Mouse (Mus musculus): Measurements from ENCODE around the gene Gm906. TPM values are rescaled to one million over a fixed set of nuclear protein-coding genes. Genes with fewer than 3 reads are reported as not detected.
"Not testable (repeated sequence)": the region's sequence is repeated elsewhere in the genome, so short reads cannot be mapped to it uniquely, and the experiment has no call there.

Gene Gm906
- polyA plus RNA-seq (2014; fragmentation: Nextera tagmentation; extraction: Ambion mirVana): not detected in 2 replicates

DNA sequence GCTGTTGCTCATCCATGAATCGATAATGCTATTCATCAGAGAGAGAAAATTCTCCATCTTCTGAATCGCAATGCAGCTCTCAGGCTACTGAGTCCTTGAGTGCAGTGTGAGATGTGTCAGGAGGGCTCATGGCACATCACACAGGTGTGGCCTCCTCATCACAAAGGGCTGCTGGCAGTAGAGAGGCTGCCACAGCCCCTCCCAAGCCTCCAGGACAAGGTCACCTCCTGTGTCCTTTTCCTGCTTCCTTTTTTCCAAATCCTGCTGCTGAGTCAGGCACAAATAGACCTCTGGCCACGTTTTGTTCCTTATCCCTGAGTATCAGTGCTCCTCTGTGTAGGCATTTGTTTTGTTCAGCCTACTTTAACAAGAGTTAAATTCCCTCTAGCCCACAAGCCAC is at the start of gene Gm906:
Gm906 (minus strand) TSS at position 101 of the 400 bp plus-strand sequence.
- not testable (repeated sequence) for ATAC-seq (replicated peaks; ENCODE audit: insufficient number of reproducible peaks, low FRiP score, low TSS enrichment, low read depth); H3K4me2 ChIP-seq (ENCODE audit: low read depth, low read length); H3K4me3 ChIP-seq (ENCODE audit: low read depth, low read length); H3K27me3 ChIP-seq (ENCODE audit: control insufficient read depth, insufficient read depth, low read length); H3K4me1 ChIP-seq (ENCODE audit: control insufficient read depth, insufficient read depth, low read length); H3K36me3 ChIP-seq (replicated peaks; ENCODE audit: control insufficient read depth, insufficient read depth, low read depth, low read length); H3K9ac ChIP-seq (replicated peaks; ENCODE audit: low read length); H3K27ac ChIP-seq (replicated peaks; ENCODE audit: low read depth, low read length); DNase-seq (ENCODE audit: low spot score); H3K9me3 ChIP-seq (replicated peaks; ENCODE audit: control insufficient read depth, low read length)
- WGBS: 61% methylated on average over 2 of the region's 3 CpGs

DNA sequence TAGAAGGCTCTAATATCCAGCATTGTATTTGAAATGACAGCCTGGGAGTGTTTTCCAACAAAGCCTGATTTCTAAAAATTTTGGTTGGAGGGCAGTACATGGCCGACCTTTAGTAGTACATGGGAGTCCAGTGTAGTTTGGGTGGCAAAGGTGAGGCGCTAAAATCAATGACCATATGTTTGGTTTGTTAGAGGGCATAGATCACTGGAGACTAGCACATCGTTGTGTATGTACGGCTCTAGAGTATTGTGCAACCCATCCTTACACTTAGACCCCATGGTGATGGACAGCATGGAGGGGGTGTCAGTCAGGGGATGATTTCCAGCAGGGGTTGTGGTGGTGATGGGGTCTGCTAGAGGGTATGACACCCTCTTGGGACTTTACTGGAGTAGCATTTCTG is 33.2 kb upstream of the Gm906 start:
- not testable (repeated sequence) for ATAC-seq (replicated peaks; ENCODE audit: insufficient number of reproducible peaks, low FRiP score, low TSS enrichment, low read depth); H3K4me2 ChIP-seq (ENCODE audit: low read depth, low read length); H3K36me3 ChIP-seq (replicated peaks; ENCODE audit: control insufficient read depth, insufficient read depth, low read depth, low read length); DNase-seq (ENCODE audit: low spot score); H3K9ac ChIP-seq (replicated peaks; ENCODE audit: low read length); H3K4me1 ChIP-seq (ENCODE audit: control insufficient read depth, insufficient read depth, low read length); H3K4me3 ChIP-seq (ENCODE audit: low read depth, low read length); H3K9me3 ChIP-seq (replicated peaks; ENCODE audit: control insufficient read depth, low read length); H3K27me3 ChIP-seq (ENCODE audit: control insufficient read depth, insufficient read depth, low read length); H3K27ac ChIP-seq (replicated peaks; ENCODE audit: low read depth, low read length)
- 91% methylated on average over 1 of the region's 4 CpGs for whole genome bisulfite sequencing

DNA sequence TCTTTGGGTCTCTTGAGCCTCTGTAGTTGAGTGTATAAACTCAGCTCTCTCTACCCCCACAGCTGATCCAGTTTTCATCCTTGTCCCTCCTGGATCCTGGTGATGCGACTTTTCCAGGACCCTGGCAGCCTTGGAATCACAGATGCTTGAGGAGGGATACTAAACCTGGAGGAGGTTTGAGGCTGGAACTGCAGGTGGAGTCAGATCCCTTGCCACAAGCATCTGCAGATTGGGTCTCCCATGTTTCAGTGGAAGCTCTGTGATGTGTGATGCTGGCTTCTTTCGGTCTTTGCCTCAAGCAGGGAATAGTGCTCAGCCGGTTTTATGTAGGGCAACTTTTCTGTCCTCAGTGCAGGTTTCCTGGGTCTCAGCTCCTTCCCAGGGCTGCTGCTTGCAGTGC is 13.6 kb downstream of the Gm906 start:
- no peaks in the 10 kb centered on the region for H3K4me1 ChIP-seq (ENCODE audit: control insufficient read depth, insufficient read depth, low read length)
- no peak overlapping the region for H3K27ac ChIP-seq (replicated peaks; ENCODE audit: low read depth, low read length)
- ATAC-seq (replicated peaks; ENCODE audit: insufficient number of reproducible peaks, low FRiP score, low TSS enrichment, low read depth): no peak
- no peak for DNase-seq (ENCODE audit: low spot score)
- WGBS: 90% methylated on average over 3 of the region's 3 CpGs
- no peaks in the 10 kb centered on the region for H3K9me3 ChIP-seq (replicated peaks; ENCODE audit: control insufficient read depth, low read length)
- H3K9ac ChIP-seq (replicated peaks; ENCODE audit: low read length): no peak overlapping the region
- H3K4me2 ChIP-seq (ENCODE audit: low read depth, low read length): no peak overlapping the region
- no peak overlapping the region for H3K4me3 ChIP-seq (ENCODE audit: low read depth, low read length)
- H3K27me3 ChIP-seq (ENCODE audit: control insufficient read depth, insufficient read depth, low read length): no peaks in the 10 kb centered on the region
- H3K36me3 ChIP-seq (replicated peaks; ENCODE audit: control insufficient read depth, insufficient read depth, low read depth, low read length): no peaks in the 10 kb centered on the region

DNA sequence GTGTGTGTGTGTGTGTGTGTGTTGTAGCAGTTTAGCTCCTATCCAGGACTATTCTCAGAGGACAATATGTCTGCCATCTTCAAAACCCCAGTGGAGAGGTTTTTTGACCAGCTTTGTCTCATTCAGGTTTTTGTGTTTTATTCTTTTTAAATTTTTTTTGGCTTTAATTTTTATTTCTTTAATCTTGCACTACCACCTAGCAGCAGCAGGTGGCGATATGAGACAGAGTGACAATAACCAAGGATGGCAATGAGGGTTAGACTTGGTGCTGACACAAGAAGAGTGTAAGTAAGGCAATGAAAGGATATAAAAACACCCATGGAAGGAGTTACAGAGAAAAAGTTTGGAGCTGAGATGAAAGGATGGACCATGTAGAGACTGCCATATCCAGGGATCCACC is 38.3 kb downstream of the Gm906 start:
- not testable (repeated sequence) for H3K4me1 ChIP-seq (ENCODE audit: control insufficient read depth, insufficient read depth, low read length); H3K9ac ChIP-seq (replicated peaks; ENCODE audit: low read length); H3K9me3 ChIP-seq (replicated peaks; ENCODE audit: control insufficient read depth, low read length); H3K27ac ChIP-seq (replicated peaks; ENCODE audit: low read depth, low read length); H3K4me3 ChIP-seq (ENCODE audit: low read depth, low read length); H3K4me2 ChIP-seq (ENCODE audit: low read depth, low read length); H3K36me3 ChIP-seq (replicated peaks; ENCODE audit: control insufficient read depth, insufficient read depth, low read depth, low read length); ATAC-seq (replicated peaks; ENCODE audit: insufficient number of reproducible peaks, low FRiP score, low TSS enrichment, low read depth); H3K27me3 ChIP-seq (ENCODE audit: control insufficient read depth, insufficient read depth, low read length)
- 0% methylated on average over 1 of the region's 1 CpGs for WGBS
- DNase-seq (ENCODE audit: low spot score): peak; percentile 36

DNA sequence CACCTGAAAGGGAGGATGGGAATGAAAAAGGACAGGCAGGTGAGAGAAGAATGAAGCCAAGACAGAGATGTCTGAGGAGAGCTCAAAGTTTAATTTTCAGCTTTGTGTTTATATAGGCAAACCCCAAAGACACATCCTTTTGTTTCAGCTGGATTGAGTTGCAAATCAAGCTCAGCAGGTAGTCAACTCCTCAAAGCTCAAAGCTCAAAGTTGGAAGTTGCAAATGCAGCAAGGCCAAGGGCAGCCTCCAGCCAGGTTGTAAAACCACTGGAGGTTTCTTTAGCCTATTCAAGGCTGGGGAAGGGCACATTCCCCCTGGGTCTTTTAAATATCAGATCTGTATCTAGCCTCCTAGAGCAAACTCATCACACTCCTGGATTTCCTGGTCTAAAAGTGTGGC is 39.9 kb downstream of the Gm906 start:
- not testable (repeated sequence) for H3K36me3 ChIP-seq (replicated peaks; ENCODE audit: control insufficient read depth, insufficient read depth, low read depth, low read length); DNase-seq (ENCODE audit: low spot score); H3K27me3 ChIP-seq (ENCODE audit: control insufficient read depth, insufficient read depth, low read length); H3K4me2 ChIP-seq (ENCODE audit: low read depth, low read length); H3K4me3 ChIP-seq (ENCODE audit: low read depth, low read length); H3K9me3 ChIP-seq (replicated peaks; ENCODE audit: control insufficient read depth, low read length); ATAC-seq (replicated peaks; ENCODE audit: insufficient number of reproducible peaks, low FRiP score, low TSS enrichment, low read depth); H3K9ac ChIP-seq (replicated peaks; ENCODE audit: low read length); H3K4me1 ChIP-seq (ENCODE audit: control insufficient read depth, insufficient read depth, low read length); H3K27ac ChIP-seq (replicated peaks; ENCODE audit: low read depth, low read length)

DNA sequence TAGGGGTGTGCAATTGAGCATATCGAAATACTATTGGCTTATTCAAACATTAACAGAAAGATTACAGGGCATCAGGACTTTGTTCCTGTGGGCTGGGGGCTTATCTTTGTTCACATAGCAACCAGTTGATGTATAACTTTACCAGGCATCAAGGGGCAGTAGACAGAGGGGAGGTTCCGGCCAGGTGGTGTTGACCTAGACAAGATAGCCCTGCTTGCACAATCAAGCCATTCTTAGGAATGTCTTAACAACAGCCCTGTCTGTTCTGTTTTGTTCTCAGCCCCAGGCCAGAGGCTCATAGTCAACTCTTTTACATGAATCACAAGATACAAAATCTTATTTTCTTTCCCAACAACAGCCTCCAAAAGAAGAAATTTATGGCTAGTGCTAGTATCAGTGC is 40.5 kb downstream of the Gm906 start:
- H3K27ac ChIP-seq (replicated peaks; ENCODE audit: low read depth, low read length); H3K9me3 ChIP-seq (replicated peaks; ENCODE audit: control insufficient read depth, low read length); H3K4me3 ChIP-seq (ENCODE audit: low read depth, low read length); H3K4me1 ChIP-seq (ENCODE audit: control insufficient read depth, insufficient read depth, low read length); H3K36me3 ChIP-seq (replicated peaks; ENCODE audit: control insufficient read depth, insufficient read depth, low read depth, low read length); H3K4me2 ChIP-seq (ENCODE audit: low read depth, low read length); DNase-seq (ENCODE audit: low spot score); H3K9ac ChIP-seq (replicated peaks; ENCODE audit: low read length); ATAC-seq (replicated peaks; ENCODE audit: insufficient number of reproducible peaks, low FRiP score, low TSS enrichment, low read depth); H3K27me3 ChIP-seq (ENCODE audit: control insufficient read depth, insufficient read depth, low read length): not testable (repeated sequence)
- 90% methylated on average over 2 of the region's 2 CpGs for WGBS

DNA sequence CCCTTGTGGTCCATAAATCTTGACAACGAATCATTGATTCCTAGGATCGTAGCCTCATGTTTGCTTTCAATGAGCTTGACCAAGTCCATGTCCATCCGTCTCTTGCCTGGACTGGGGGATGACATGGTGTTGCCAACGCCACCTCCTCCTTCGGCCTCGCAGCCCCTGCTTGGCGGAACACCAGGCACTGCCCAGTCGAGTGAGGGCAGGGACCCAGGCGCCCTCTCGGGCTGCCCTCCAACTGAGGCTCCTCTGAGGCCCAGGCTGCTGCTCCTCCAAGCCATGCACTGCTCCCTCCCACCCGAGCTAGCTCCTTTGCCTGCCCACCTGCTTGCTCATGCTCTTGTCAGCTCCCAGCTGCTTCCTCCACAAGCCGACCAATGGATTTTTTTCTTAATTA is 42.1 kb downstream of the Gm906 start:
- no peak overlapping the region for H3K9ac ChIP-seq (replicated peaks; ENCODE audit: low read length)
- H3K4me3 ChIP-seq (ENCODE audit: low read depth, low read length): no peak overlapping the region
- H3K27me3 ChIP-seq (ENCODE audit: control insufficient read depth, insufficient read depth, low read length): no peaks in the 10 kb centered on the region
- H3K27ac ChIP-seq (replicated peaks; ENCODE audit: low read depth, low read length): no peak overlapping the region
- WGBS: 88% methylated on average over 12 of the region's 12 CpGs
- no peak overlapping the region for H3K4me2 ChIP-seq (ENCODE audit: low read depth, low read length)
- no peaks in the 10 kb centered on the region for H3K36me3 ChIP-seq (replicated peaks; ENCODE audit: control insufficient read depth, insufficient read depth, low read depth, low read length)
- no peaks in the 10 kb centered on the region for H3K9me3 ChIP-seq (replicated peaks; ENCODE audit: control insufficient read depth, low read length)
- ATAC-seq (replicated peaks; ENCODE audit: insufficient number of reproducible peaks, low FRiP score, low TSS enrichment, low read depth) (no peak), DNase-seq (ENCODE audit: low spot score) (no peak)
- H3K4me1 ChIP-seq (ENCODE audit: control insufficient read depth, insufficient read depth, low read length): no peaks in the 10 kb centered on the region

DNA sequence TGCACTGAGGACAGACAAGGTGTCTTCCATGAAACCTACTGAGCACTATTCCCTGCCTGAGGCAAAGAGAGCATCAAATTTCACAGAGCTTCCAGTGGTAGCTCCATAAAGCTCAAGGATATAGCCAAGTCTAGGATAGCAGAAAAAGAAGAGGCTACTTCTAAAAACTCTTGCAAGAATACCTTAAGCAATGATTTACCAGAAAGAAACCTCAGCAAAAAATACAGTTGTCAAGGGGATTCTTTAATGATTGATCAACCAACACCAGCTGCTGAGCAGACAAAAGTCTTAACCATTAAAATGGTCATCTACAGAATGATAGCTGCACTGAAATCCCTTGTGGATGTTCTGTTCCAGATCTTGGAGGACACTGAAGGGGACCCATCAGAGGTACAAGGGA is 53.3 kb downstream of the Gm906 start:
- not testable (repeated sequence) for H3K4me2 ChIP-seq (ENCODE audit: low read depth, low read length); H3K36me3 ChIP-seq (replicated peaks; ENCODE audit: control insufficient read depth, insufficient read depth, low read depth, low read length); H3K9me3 ChIP-seq (replicated peaks; ENCODE audit: control insufficient read depth, low read length); ATAC-seq (replicated peaks; ENCODE audit: insufficient number of reproducible peaks, low FRiP score, low TSS enrichment, low read depth); H3K27me3 ChIP-seq (ENCODE audit: control insufficient read depth, insufficient read depth, low read length); DNase-seq (ENCODE audit: low spot score); H3K4me1 ChIP-seq (ENCODE audit: control insufficient read depth, insufficient read depth, low read length); H3K9ac ChIP-seq (replicated peaks; ENCODE audit: low read length); H3K4me3 ChIP-seq (ENCODE audit: low read depth, low read length); H3K27ac ChIP-seq (replicated peaks; ENCODE audit: low read depth, low read length)
